Mouse (Mus musculus) T-helper 1 cell (primary cell): Measurements from ENCODE around the gene Fam168a.

Source experiments
- in situ Hi-C: fragments of 300-600 bp; cut with MboI, MseI; formaldehyde crosslinking; loops from one replicate; pipeline ENCODE4 v1.15.1; 2025; ENCODE audit warnings: high pct_unique_total_duplicates

Fam168a gene

GRCm38 (mm10) chr7:100867561-100867960 lies 161.1 kb downstream of the Fam168a start:
- in situ Hi-C loops: no loop called here

- in situ Hi-C loops: no loop called here
Measured at GRCm38 (mm10) chr7:100868551-100868950, 162.1 kb downstream of the Fam168a start.

- in situ Hi-C loops: no loop called here
Measured at GRCm38 (mm10) chr7:100869877-100870629, 163.6 kb downstream of the Fam168a start.

- in situ Hi-C loops: no loop called here
Measured at GRCm38 (mm10) chr7:100871355-100871754, 164.9 kb downstream of the Fam168a start.

GRCm38 (mm10) chr7:100871892-100872291 lies 165.5 kb downstream of the Fam168a start:
- in situ Hi-C loops: no loop called here

GRCm38 (mm10) chr7:100873197-100873596 lies 166.8 kb downstream of the Fam168a start:
- in situ Hi-C loops: no loop called here

GRCm38 (mm10) chr7:100875822-100876221 lies 169.4 kb downstream of the Fam168a start:
- in situ Hi-C loops: no loop called here

GRCm38 (mm10) chr7:100876293-100876692 lies 169.9 kb downstream of the Fam168a start:
- in situ Hi-C loops: no loop called here

- in situ Hi-C loops: no loop called here
Measured at GRCm38 (mm10) chr7:100876771-100877170, 170.3 kb downstream of the Fam168a start.

GRCm38 (mm10) chr7:100879595-100879994 lies 173.2 kb downstream of the Fam168a start:
- in situ Hi-C loops: no loop called here

- in situ Hi-C loops: no loop called here
Measured at GRCm38 (mm10) chr7:100881531-100881930, 175.1 kb downstream of the Fam168a start.

- in situ Hi-C loops: no loop called here
Measured at GRCm38 (mm10) chr7:100881950-100882349, 175.5 kb downstream of the Fam168a start.

GRCm38 (mm10) chr7:100884460-100884859 lies 178.0 kb downstream of the Fam168a start:
- in situ Hi-C loops: no loop called here

- in situ Hi-C loops: no loop called here
Measured at GRCm38 (mm10) chr7:100886535-100886934, 180.1 kb downstream of the Fam168a start.
